Mouse (Mus musculus) kidney, adult 18-20 months (tissue): ENCODE results near the gene Zmynd10.

Experiments used
- DNase-seq: peaks from one replicate; pipeline ENCODE4 v3.0.0; 2021

The Zmynd10 gene

GRCm38 (mm10) chr9:107541005-107541404 lies 6.1 kb upstream of the Zmynd10 start:
- no peak for DNase-seq

GRCm38 (mm10) chr9:107541474-107542351 lies 5.4 kb upstream of the Zmynd10 start, which contains the start of the genes Cyb561d2 and Nprl2:
Cyb561d2 (minus strand) TSS chr9:107542193.
Nprl2 (plus strand) TSS chr9:107542226.
- DNase-seq: peak; percentile 98

- DNase-seq: no peak
Measured at GRCm38 (mm10) chr9:107542352-107542686, 4.8 kb upstream of the Zmynd10 start.

GRCm38 (mm10) chr9:107542721-107543120 lies 4.4 kb upstream of the Zmynd10 start:
- DNase-seq: no peak

GRCm38 (mm10) chr9:107543299-107543698 lies 3.8 kb upstream of the Zmynd10 start:
- DNase-seq: no peak

GRCm38 (mm10) chr9:107544196-107544700 lies 2.9 kb upstream of the Zmynd10 start:
- DNase-seq: no peak

- DNase-seq: no peak
Measured at GRCm38 (mm10) chr9:107544729-107545128, 2.4 kb upstream of the Zmynd10 start.

- no peak for DNase-seq
Measured at GRCm38 (mm10) chr9:107545199-107545598, 1.9 kb upstream of the Zmynd10 start.

- DNase-seq: peak; percentile 81
Measured at GRCm38 (mm10) chr9:107545602-107546001, 1.5 kb upstream of the Zmynd10 start.

GRCm38 (mm10) chr9:107547957-107548356 lies 859 bp downstream of the Zmynd10 start:
- no peak for DNase-seq

- no peak for DNase-seq
Measured at GRCm38 (mm10) chr9:107548820-107549219, 1.7 kb downstream of the Zmynd10 start.

- DNase-seq: no peak
Measured at GRCm38 (mm10) chr9:107549297-107550074, 2.4 kb downstream of the Zmynd10 start.

- DNase-seq: peak; percentile 79
Measured at GRCm38 (mm10) chr9:107550491-107551116, 3.5 kb downstream of the Zmynd10 start.

- DNase-seq: peak; percentile 82
Measured at GRCm38 (mm10) chr9:107551117-107551889, 4.2 kb downstream of the Zmynd10 start, which contains the start of gene Rassf1. Rassf1 (plus strand) TSS chr9:107551555.

GRCm38 (mm10) chr9:107551890-107552355 lies 4.8 kb downstream of the Zmynd10 start:
- no peak for DNase-seq

- no peak for DNase-seq
Measured at GRCm38 (mm10) chr9:107552690-107553393, 5.7 kb downstream of the Zmynd10 start.

- no peak for DNase-seq
Measured at GRCm38 (mm10) chr9:107553541-107554318, 6.6 kb downstream of the Zmynd10 start.

GRCm38 (mm10) chr9:107554319-107554825 lies 7.3 kb downstream of the Zmynd10 start:
- peak; percentile 94 for DNase-seq

GRCm38 (mm10) chr9:107555031-107555457 lies 7.9 kb downstream of the Zmynd10 start:
- peak; percentile 67 for DNase-seq

GRCm38 (mm10) chr9:107555701-107556100 lies 8.6 kb downstream of the Zmynd10 start:
- no peak for DNase-seq
